Mouse (Mus musculus): Measurements from ENCODE around the gene Cmtm6. TPM values are rescaled to one million over a fixed set of nuclear protein-coding genes. Genes with fewer than 3 reads are reported as not detected.

The Cmtm6 gene
- polyA plus RNA-seq, 1 experiment, result 14.0 TPM

DNA sequence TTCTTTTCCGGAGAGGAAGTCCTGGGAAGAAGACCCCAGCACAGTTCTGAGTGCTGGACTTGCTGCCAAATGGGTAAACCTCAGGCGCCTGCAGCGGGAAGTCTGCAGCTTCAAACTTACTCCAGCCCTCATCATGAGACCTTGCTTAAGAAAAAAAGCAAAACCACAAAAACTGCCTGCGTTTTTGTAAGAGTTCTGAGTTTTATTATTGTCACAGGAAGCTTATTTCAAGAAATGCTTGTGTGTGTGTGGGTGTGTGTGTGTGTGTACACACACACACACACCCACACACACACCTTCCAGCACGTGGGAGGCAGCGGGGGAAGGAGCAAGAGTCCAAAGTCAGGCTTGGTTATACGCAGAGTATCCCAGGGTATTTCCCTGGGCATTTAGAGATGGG lies 27.4 kb downstream of the Cmtm6 start:
- TF ChIP-seq CTCF (IDR thresholded peaks at IDR 0.05; ENCODE audit: borderline replicate concordance, extremely low read depth, insufficient read depth, insufficient read length) (no peak), POLR2A (IDR thresholded peaks at IDR 0.05; ENCODE audit: borderline replicate concordance, extremely low read depth, insufficient read depth, insufficient read length, poor library complexity, severe bottlenecking) (no peak)
- no peak for DNase-seq (ENCODE audit: low read depth)

DNA sequence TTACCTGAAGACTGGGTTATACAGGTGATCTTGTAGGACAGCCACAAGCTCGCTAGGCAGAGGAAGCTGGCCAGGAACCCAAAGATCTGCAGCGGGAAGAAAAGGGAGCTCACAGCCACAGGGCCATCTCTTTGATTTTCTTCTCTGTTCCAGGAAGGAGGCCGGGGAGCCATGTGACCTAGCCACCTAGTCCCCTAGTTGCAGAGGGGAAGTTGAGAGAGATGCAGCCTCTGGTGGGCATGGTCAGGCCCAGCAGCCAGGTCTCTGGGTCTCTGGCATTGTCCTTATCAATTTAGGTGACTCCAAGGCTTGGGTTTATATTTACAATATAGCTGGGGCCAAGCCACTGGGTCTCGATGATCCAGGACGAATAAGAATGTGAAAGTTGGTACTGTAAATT lies 27.9 kb downstream of the Cmtm6 start:
- TF ChIP-seq CTCF (IDR thresholded peaks at IDR 0.05; ENCODE audit: borderline replicate concordance, extremely low read depth, insufficient read depth, insufficient read length), result no peak
- TF ChIP-seq POLR2A (IDR thresholded peaks at IDR 0.05; ENCODE audit: borderline replicate concordance, extremely low read depth, insufficient read depth, insufficient read length, poor library complexity, severe bottlenecking), result no peak
- DNase-seq (ENCODE audit: low read depth), result no peak

DNA sequence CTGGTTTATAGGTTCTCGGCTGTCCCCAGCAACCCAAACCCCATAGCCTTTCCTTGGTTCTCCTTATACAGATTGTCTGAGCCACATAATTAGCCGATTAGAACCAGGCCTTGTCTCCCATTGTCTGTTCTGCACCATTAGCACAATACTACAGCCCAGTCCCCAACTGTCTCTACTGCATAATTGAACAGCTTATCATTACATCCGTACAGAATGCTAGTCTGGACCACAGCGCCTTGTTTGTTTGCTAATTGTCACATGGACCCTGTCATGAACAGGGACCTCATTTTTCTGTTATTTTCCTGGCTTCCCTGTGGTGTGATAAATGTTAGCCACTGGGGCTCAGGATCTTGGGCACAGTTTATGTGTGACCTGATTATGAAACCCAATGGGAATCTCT lies 29.0 kb downstream of the Cmtm6 start:
- peak; percentile 36 for DNase-seq (ENCODE audit: low read depth)
- TF ChIP-seq CTCF (IDR thresholded peaks at IDR 0.05; ENCODE audit: borderline replicate concordance, extremely low read depth, insufficient read depth, insufficient read length) (no peak), POLR2A (IDR thresholded peaks at IDR 0.05; ENCODE audit: borderline replicate concordance, extremely low read depth, insufficient read depth, insufficient read length, poor library complexity, severe bottlenecking) (no peak)

DNA sequence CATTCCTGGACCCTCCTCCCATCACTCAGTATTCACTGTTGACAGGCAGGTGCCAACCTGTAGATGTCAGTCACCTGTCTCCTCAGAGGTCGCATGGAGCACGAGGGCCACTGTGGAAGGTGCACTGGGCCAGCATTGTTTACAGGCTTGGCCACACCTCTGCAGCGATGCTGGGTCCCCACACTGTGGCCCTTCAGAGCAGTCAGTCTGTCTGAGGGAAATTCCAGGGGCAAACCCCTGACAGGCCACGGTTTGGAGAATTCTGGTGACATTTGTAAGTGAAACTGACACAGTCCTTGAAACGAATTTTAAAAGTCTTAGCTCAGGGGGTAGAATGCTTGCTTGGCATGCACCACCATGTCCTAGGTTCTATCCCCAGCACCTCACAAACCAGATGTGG lies 29.4 kb downstream of the Cmtm6 start:
- TF ChIP-seq CTCF (IDR thresholded peaks at IDR 0.05; ENCODE audit: borderline replicate concordance, extremely low read depth, insufficient read depth, insufficient read length) (no peak), POLR2A (IDR thresholded peaks at IDR 0.05; ENCODE audit: borderline replicate concordance, extremely low read depth, insufficient read depth, insufficient read length, poor library complexity, severe bottlenecking) (no peak)
- no peak for DNase-seq (ENCODE audit: low read depth)

DNA sequence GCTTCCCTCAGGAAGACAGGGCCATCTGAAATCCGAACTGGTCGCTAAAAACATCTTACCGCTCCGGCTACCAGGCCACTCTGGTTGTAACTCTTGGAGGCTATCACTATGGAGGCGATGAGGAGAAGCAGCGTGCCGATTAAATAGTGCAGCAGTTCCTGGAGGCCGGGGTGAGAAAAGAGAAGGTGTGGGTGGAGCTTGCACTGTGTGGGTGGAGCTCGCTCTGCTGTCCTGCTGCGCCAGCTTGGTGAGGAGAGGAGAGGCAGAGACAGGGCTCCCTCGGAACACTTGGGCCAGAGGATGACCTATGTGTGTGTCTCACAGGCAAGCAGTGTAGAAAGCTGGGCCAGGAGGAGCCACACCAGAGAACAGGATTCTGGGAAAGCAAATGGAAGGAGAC lies 30.9 kb downstream of the Cmtm6 start:
- DNase-seq (ENCODE audit: low read depth), result no peak
- TF ChIP-seq POLR2A (IDR thresholded peaks at IDR 0.05; ENCODE audit: borderline replicate concordance, extremely low read depth, insufficient read depth, insufficient read length, poor library complexity, severe bottlenecking), result no peak
- no peak for TF ChIP-seq CTCF (IDR thresholded peaks at IDR 0.05; ENCODE audit: borderline replicate concordance, extremely low read depth, insufficient read depth, insufficient read length)

DNA sequence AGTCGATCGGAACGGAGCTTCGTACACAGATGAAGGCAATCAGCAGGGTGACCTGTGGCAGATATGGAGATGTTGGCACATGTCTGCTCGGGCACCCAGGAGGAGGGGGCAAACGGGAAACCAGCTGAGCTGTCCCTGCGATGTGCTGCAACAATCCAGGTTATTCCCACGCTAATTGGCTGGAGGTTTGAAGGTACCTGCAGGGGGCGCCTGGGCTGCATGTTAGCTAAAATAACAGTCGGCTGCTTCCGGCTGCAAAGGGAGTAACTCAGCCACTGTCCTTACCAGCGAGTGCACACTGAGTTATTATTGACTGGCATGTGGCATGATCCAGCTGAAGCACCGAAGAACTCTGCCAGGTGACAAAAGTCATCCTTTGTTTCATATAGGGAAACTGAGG lies 32.4 kb downstream of the Cmtm6 start:
- TF ChIP-seq POLR2A (IDR thresholded peaks at IDR 0.05; ENCODE audit: borderline replicate concordance, extremely low read depth, insufficient read depth, insufficient read length, poor library complexity, severe bottlenecking), result no peak
- peak; percentile 60 for TF ChIP-seq CTCF (IDR thresholded peaks at IDR 0.05; ENCODE audit: borderline replicate concordance, extremely low read depth, insufficient read depth, insufficient read length)
- DNase-seq (ENCODE audit: low read depth), result peak; percentile 52

DNA sequence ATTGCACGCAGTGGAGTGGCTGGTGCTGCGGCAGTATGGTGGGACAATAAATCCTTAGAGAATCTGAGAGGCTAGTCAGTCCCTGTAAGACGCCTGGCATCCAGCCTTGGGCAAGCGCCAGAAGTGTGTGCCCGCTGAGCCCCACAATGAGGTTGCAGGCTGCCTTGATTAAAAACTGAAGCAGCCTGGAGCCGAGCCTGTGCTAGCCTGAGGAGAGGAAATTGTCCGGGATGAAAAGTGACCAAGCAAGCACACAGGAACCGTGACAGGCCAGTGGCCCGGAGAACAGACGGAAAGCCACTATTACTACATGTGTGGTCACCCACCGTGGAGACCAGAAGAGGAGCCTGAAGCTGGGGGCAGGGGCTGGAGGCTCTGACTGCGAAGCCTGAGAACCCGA lies 36.1 kb downstream of the Cmtm6 start:
- TF ChIP-seq POLR2A (IDR thresholded peaks at IDR 0.05; ENCODE audit: borderline replicate concordance, extremely low read depth, insufficient read depth, insufficient read length, poor library complexity, severe bottlenecking) (no peak), CTCF (IDR thresholded peaks at IDR 0.05; ENCODE audit: borderline replicate concordance, extremely low read depth, insufficient read depth, insufficient read length) (no peak)
- DNase-seq (ENCODE audit: low read depth), result peak; percentile 95

DNA sequence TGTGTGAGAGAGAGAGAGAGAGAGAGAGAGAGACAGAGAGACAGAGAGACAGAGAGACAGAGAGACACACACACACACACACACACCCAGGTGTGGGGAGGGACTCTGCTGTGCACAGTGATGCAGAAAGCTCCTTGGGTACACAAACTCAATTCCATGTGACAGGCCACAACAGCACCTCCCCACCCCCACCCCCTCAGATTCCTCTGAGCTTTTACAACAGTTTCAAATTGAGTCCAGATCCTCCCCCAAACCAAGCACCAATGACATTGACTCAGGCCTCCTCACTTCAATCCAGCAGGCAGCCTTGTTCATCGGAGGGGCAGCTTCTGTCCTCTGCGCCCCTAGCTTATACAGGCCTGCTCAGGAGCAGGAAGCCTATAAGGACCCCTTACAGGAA lies 36.6 kb downstream of the Cmtm6 start:
- no peak for DNase-seq (ENCODE audit: low read depth)
- TF ChIP-seq CTCF (IDR thresholded peaks at IDR 0.05; ENCODE audit: borderline replicate concordance, extremely low read depth, insufficient read depth, insufficient read length), result no peak
- no peak for TF ChIP-seq POLR2A (IDR thresholded peaks at IDR 0.05; ENCODE audit: borderline replicate concordance, extremely low read depth, insufficient read depth, insufficient read length, poor library complexity, severe bottlenecking)

DNA sequence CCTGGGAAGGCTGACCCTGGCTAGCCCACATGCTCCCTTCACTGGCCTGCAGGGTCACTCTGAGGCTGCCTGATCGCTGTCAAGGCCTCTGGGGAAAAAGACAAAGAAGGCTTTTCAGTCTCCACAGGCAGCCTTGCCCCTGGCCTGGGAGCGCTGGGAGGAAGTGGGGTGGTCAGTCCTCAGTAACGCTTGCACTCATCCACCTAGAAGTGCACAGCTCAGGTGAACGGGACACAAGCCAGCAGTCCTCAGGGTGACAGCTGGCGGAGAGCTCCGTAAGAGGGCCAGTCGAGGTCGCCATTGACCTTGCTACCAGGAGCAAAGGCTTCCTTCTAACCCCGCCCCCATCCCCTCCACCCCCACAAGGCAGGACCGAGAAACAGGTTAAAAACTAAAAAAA lies 37.1 kb downstream of the Cmtm6 start:
- TF ChIP-seq POLR2A (IDR thresholded peaks at IDR 0.05; ENCODE audit: borderline replicate concordance, extremely low read depth, insufficient read depth, insufficient read length, poor library complexity, severe bottlenecking) (no peak), CTCF (IDR thresholded peaks at IDR 0.05; ENCODE audit: borderline replicate concordance, extremely low read depth, insufficient read depth, insufficient read length) (no peak)
- no peak for DNase-seq (ENCODE audit: low read depth)

DNA sequence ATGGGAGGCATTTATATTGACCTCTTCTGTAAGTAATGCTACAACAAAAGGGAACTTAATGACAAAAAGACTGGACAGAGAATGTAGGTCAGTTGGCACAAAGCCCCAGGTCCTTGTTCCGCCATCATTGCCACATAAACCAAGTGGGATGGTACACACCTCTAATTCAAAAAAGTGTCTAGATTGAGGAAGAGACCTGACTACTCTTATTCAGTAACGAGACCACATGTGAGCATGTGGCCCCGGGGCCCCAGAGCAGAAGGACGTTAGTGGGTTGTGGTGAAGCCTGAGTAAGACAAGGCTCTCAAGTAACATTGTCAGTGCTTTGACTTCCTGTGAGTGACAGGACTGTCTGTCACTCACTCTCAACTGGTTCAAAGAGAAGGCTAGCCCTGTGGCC lies 39.3 kb downstream of the Cmtm6 start:
- TF ChIP-seq POLR2A (IDR thresholded peaks at IDR 0.05; ENCODE audit: borderline replicate concordance, extremely low read depth, insufficient read depth, insufficient read length, poor library complexity, severe bottlenecking) (no peak), CTCF (IDR thresholded peaks at IDR 0.05; ENCODE audit: borderline replicate concordance, extremely low read depth, insufficient read depth, insufficient read length) (no peak)

DNA sequence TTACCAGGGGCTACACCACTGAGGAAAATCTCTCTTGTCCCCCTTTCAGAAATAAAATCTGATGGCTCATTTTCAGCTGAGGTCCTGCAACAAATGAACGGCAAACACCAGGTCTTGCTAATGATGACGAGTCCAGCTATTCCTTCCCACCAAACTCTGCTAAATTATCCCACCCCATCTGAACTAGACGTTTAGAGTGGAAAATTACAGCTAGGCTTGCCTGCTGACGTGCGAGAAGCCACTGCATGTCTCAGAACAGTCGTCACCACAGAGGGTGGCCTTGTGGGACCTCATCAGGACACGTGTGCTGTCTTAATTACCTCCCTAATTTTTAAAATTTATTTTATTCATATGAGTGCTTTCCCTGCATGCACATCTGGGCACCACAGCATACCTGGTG lies 40.6 kb downstream of the Cmtm6 start:
- TF ChIP-seq CTCF (IDR thresholded peaks at IDR 0.05; ENCODE audit: borderline replicate concordance, extremely low read depth, insufficient read depth, insufficient read length), result no peak
- TF ChIP-seq POLR2A (IDR thresholded peaks at IDR 0.05; ENCODE audit: borderline replicate concordance, extremely low read depth, insufficient read depth, insufficient read length, poor library complexity, severe bottlenecking), result no peak
- DNase-seq (ENCODE audit: low read depth), result no peak

More for the DNA sequence above, 39.3 kb downstream of the Cmtm6 start:
- DNase-seq (ENCODE audit: low read depth), result no peak

DNA sequence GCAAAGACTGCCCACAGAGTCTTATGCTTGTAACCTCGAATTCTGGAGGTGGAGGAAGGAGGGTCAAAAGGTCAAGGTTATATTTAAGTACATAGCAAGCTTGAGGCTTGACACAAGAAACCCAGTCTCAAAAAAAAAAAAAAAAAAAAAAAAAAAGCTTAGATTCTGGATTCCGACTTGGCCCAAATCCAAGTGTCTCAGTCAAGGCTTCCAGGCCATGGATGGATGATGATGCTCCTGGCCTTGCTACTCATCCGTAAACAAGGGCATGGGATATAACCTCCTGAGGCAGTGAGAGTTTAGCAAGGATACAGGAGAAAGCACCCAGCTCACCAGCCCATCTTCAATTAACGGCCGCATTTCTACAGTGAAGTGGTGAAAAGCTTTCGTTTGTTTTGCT lies 43.7 kb downstream of the Cmtm6 start:
- TF ChIP-seq POLR2A (IDR thresholded peaks at IDR 0.05; ENCODE audit: borderline replicate concordance, extremely low read depth, insufficient read depth, insufficient read length, poor library complexity, severe bottlenecking), result no peak
- no peak for TF ChIP-seq CTCF (IDR thresholded peaks at IDR 0.05; ENCODE audit: borderline replicate concordance, extremely low read depth, insufficient read depth, insufficient read length)

DNA sequence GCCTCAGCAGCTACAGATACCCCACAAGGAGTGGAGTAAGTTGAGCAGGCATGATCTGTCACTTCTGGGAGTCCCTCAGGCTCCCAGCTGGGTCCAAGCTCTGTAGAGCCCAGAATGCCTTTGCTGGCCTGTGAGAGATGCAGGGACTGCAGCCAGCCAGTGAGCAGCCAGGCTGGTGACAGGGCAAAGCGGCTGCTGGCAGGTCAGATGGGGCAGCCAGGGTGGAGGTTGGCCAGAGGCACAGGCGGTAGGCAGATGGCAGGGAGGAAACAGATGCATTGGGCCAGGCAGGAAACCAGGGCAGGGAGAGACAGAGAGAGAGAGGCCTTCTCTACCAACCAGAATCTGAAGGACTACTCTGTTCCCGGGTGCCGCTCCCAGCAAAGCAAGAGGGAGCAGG lies 44.4 kb downstream of the Cmtm6 start:
- TF ChIP-seq CTCF (IDR thresholded peaks at IDR 0.05; ENCODE audit: borderline replicate concordance, extremely low read depth, insufficient read depth, insufficient read length) (no peak), POLR2A (IDR thresholded peaks at IDR 0.05; ENCODE audit: borderline replicate concordance, extremely low read depth, insufficient read depth, insufficient read length, poor library complexity, severe bottlenecking) (no peak)
- DNase-seq (ENCODE audit: low read depth), result peak; percentile 56

More for the DNA sequence above, 43.7 kb downstream of the Cmtm6 start:
- no peak for DNase-seq (ENCODE audit: low read depth)

Measured in brain, embryonic 14.5 days (tissue).